Mouse (Mus musculus) ES-E14 (cell line): ENCODE data around the gene Lmntd1.

Source experiments
- MAFK ChIP-seq: IDR thresholded peaks from 2 replicates; pipeline ENCODE4 v1.6.1; 2014; ENCODE audit warnings: mild to moderate bottlenecking, low read depth, low read length, inconsistent platforms; ENCODE audit not compliant: insufficient read depth
- ZNF384 ChIP-seq: IDR thresholded peaks from 2 replicates; pipeline ENCODE4 v1.6.1; 2012; ENCODE audit warnings: low read depth, low read length, inconsistent platforms

DNA sequence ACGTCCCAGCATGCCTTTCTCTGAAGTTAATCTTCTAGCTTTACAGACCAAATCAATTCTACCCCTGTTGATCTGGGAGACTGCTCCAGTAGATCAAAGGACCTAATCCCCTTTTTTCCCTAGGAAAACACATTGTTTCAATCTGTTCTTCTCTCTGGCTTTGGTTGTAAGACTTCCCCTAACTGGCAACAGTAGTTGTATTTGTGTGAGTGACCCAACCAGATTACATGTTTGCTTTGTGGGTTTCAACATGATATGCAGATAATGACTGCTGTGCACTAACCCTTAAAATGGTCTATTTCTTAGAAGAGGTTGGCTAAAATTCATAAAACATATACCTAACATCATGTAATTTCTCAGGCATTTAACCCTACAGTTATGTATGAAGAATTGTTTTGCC is 22.5 kb downstream of the Lmntd1 start:
- TF ChIP-seq ZNF384 (no peak), MAFK (no peak)
